Mouse (Mus musculus) brain, embryonic 18.5 days (tissue): ENCODE results near the gene Slc9a8.

ENCODE experiments used
- DNase-seq: peaks from one replicate; pipeline ENCODE4 v3.0.0-alpha.2; 2012; ENCODE audit warnings: low read depth, low spot score

Slc9a8 gene

GRCm38 (mm10) chr2:167449331-167450275 lies 28.1 kb downstream of the Slc9a8 start:
- no peak for DNase-seq

GRCm38 (mm10) chr2:167450647-167451046 lies 29.1 kb downstream of the Slc9a8 start:
- no peak for DNase-seq

GRCm38 (mm10) chr2:167453814-167454213 lies 32.3 kb downstream of the Slc9a8 start:
- DNase-seq = no peak

GRCm38 (mm10) chr2:167456361-167457020 lies 35.0 kb downstream of the Slc9a8 start:
- no peak for DNase-seq

- DNase-seq = no peak
Measured at GRCm38 (mm10) chr2:167457213-167457612, 35.7 kb downstream of the Slc9a8 start.

- DNase-seq = no peak
Measured at GRCm38 (mm10) chr2:167458548-167458947, 37.0 kb downstream of the Slc9a8 start.

GRCm38 (mm10) chr2:167459071-167459865 lies 37.8 kb downstream of the Slc9a8 start:
- no peak for DNase-seq

GRCm38 (mm10) chr2:167462954-167463353 lies 41.4 kb downstream of the Slc9a8 start:
- DNase-seq = no peak

- DNase-seq = no peak
Measured at GRCm38 (mm10) chr2:167463802-167464201, 42.3 kb downstream of the Slc9a8 start.

- no peak for DNase-seq
Measured at GRCm38 (mm10) chr2:167465951-167466350, 44.4 kb downstream of the Slc9a8 start.

GRCm38 (mm10) chr2:167467214-167467613 lies 45.7 kb downstream of the Slc9a8 start:
- no peak for DNase-seq

GRCm38 (mm10) chr2:167468444-167468843 lies 46.9 kb downstream of the Slc9a8 start:
- no peak for DNase-seq

GRCm38 (mm10) chr2:167470611-167471010 lies 49.1 kb downstream of the Slc9a8 start:
- no peak for DNase-seq

- DNase-seq = no peak
Measured at GRCm38 (mm10) chr2:167471585-167471984, 50.1 kb downstream of the Slc9a8 start.

- DNase-seq = no peak
Measured at GRCm38 (mm10) chr2:167474218-167474617, 52.7 kb downstream of the Slc9a8 start.

GRCm38 (mm10) chr2:167475596-167475995 lies 54.1 kb downstream of the Slc9a8 start:
- DNase-seq = no peak

GRCm38 (mm10) chr2:167476200-167476688 lies 54.7 kb downstream of the Slc9a8 start:
- DNase-seq = peak; percentile 61

GRCm38 (mm10) chr2:167476762-167477161 lies 55.2 kb downstream of the Slc9a8 start:
- DNase-seq = no peak

GRCm38 (mm10) chr2:167478128-167478527 lies 56.6 kb downstream of the Slc9a8 start:
- DNase-seq = no peak

GRCm38 (mm10) chr2:167479501-167479900 lies 58.0 kb downstream of the Slc9a8 start:
- DNase-seq = no peak

- DNase-seq = no peak
Measured at GRCm38 (mm10) chr2:167482681-167483080, 61.2 kb downstream of the Slc9a8 start.
